ENCODE assay signal across 11 mouse cellular contexts in genomic region chr2:45776485-45777135, GRCm38 (mm10).
DNase-seq lines count a peak whose midpoint lies in the region; ATAC-seq and TF ChIP-seq lines count a peak whose summit lies in the region.
"Had no signal": no experiment of that assay in that cellular context is flagged by ENCODE, and none has a peak within 500 bp of the region (broad histone marks: within the 10 kb centered on the region; RNA-seq: fewer than 3 reads in every experiment).

No protein-coding gene starts in this region.

- no peaks in the 10 kb centered on the region for H3K36me3 ChIP-seq in E14TG2a.4 (ENCODE audit: insufficient read depth, low read length)
- no peaks in the 10 kb centered on the region for H3K36me3 ChIP-seq in embryonic facial prominence, embryonic 10.5 days (replicated peaks)
- H3K36me3 ChIP-seq in hindbrain, embryonic 13.5 days = no peaks in the 10 kb centered on the region

- H3K27me3 ChIP-seq in E14TG2a.4 (ENCODE audit: insufficient read depth, low read length) = no peaks in the 10 kb centered on the region
- no peaks in the 10 kb centered on the region for H3K27me3 ChIP-seq in embryonic facial prominence, embryonic 10.5 days (replicated peaks; ENCODE audit: low read depth, poor library complexity, severe bottlenecking)
- no peaks in the 10 kb centered on the region for H3K27me3 ChIP-seq in hindbrain, embryonic 13.5 days
- H3K27me3 ChIP-seq: megakaryocyte, embryonic 14.5 days had no signal

- no peak overlapping the region for H3K9ac ChIP-seq in hindbrain, embryonic 13.5 days

- DNase-seq in cerebellum, postnatal 10 days = peak; percentile 82
- DNase-seq in cerebellum, adult 9-10 months = no peak
- DNase-seq in embryonic facial prominence, embryonic 10.5 days (ENCODE audit: low spot score) = peak; percentile 60
- DNase-seq in spleen, adult 18-20 months = no peak
- DNase-seq in layer of hippocampus, adult 11-12 months (ENCODE audit: low spot score) = no peak
- DNase-seq in right cerebral cortex, postnatal 25 days = no peak
- DNase-seq: right cerebral cortex, postnatal 14 days had no signal

- H3K27ac ChIP-seq in embryonic facial prominence, embryonic 10.5 days (replicated peaks) = peak overlapping the region; percentile 51
- H3K27ac ChIP-seq in hindbrain, embryonic 13.5 days = no peak overlapping the region

- no peak overlapping the region for H3K4me3 ChIP-seq in E14TG2a.4 (replicated peaks; ENCODE audit: low read length)
- H3K4me3 ChIP-seq in embryonic facial prominence, embryonic 10.5 days = no peak overlapping the region
- peak overlapping the region; percentile 7; the same call in 1 of the 2 replicates for H3K4me3 ChIP-seq in hindbrain, embryonic 13.5 days
- H3K4me3 ChIP-seq: erythroblast, embryonic 14.5 days; megakaryocyte, embryonic 14.5 days had no signal

- 45% methylated on average over 17 of the region's 17 CpGs for WGBS in embryonic facial prominence, embryonic 10.5 days
- WGBS in hindbrain, embryonic 13.5 days = 31% methylated on average over 17 of the region's 17 CpGs

- 0 out of 2 replicates have a peak, but pooled peaks have one; percentile 3 for TF ChIP-seq CTCF in E14TG2a.4 (conservative IDR thresholded peaks at IDR 0.05; ENCODE audit: low read length)

- H3K4me1 ChIP-seq in E14TG2a.4 (replicated peaks; ENCODE audit: low read depth, low read length) = peaks cover 5% of the 10 kb centered on the region; the same call in 1 of the 2 replicates
- H3K4me1 ChIP-seq in embryonic facial prominence, embryonic 10.5 days = peaks cover 8% of the 10 kb centered on the region; the same call in 1 of the 2 replicates
- H3K4me1 ChIP-seq in hindbrain, embryonic 13.5 days (replicated peaks) = no peaks in the 10 kb centered on the region

- H3K9me3 ChIP-seq in E14TG2a.4 (ENCODE audit: low read length) = no peaks in the 10 kb centered on the region
- H3K9me3 ChIP-seq in embryonic facial prominence, embryonic 10.5 days = no peaks in the 10 kb centered on the region
- no peaks in the 10 kb centered on the region for H3K9me3 ChIP-seq in hindbrain, embryonic 13.5 days
- H3K9me3 ChIP-seq: megakaryocyte, embryonic 14.5 days had no signal

- 0 out of 2 replicates have a peak, but pooled peaks have one; percentile 17 for ATAC-seq in hindbrain, embryonic 13.5 days (ENCODE audit: low FRiP score)

- peak overlapping the region; percentile 31 for H3K4me2 ChIP-seq in hindbrain, embryonic 13.5 days

Comparison
In these comparisons a context has a peak if more than half of its experiments do, and no peak if none do; other contexts are left out.
1. DNase-seq: peak in cerebellum, postnatal 10 days (2 of 2) and embryonic facial prominence, embryonic 10.5 days (single experiment); none in cerebellum, adult 9-10 months (single experiment), spleen, adult 18-20 months (0 of 2), layer of hippocampus, adult 11-12 months (single experiment) and right cerebral cortex, postnatal 25 days (single experiment).